Mouse (Mus musculus) midbrain, embryonic 15.5 days (tissue): ENCODE results near the gene A4galt. TPM values are rescaled to one million over a fixed set of nuclear protein-coding genes. Genes with fewer than 3 reads are reported as not detected.
A peak's percentile ranks its signal among the peaks of the same experiment; 100 is the strongest.

Experiments
- ATAC-seq: fragments of 200-750 bp; cut with Nextera tagmentation; replicated peaks from 2 replicates; pipeline ENCODE4 v1.8.0; 2017; ENCODE audit warnings: moderate TSS enrichment
- H3K27ac ChIP-seq: fragments of 300-500 bp; sonication (generic); 2 replicates; pipeline ENCODE4 v1.5.1; 2015; ENCODE audit warnings: mild to moderate bottlenecking, inconsistent platforms
- H3K27me3 ChIP-seq: fragments of 300-500 bp; sonication (generic); replicated peaks from 2 replicates; pipeline ENCODE4 v1.6.1; 2015; ENCODE audit warnings: inconsistent platforms
- H3K36me3 ChIP-seq: fragments of 300-500 bp; sonication (generic); replicated peaks from 2 replicates; pipeline ENCODE4 v1.6.1; 2015; ENCODE audit warnings: inconsistent platforms
- H3K4me1 ChIP-seq: fragments of 300-500 bp; sonication (generic); 2 replicates; pipeline ENCODE4 v1.6.1; 2015; ENCODE audit warnings: inconsistent platforms
- H3K4me2 ChIP-seq: fragments of 300-500 bp; sonication (generic); 2 replicates; pipeline ENCODE4 v1.6.1; 2015; ENCODE audit warnings: inconsistent platforms, mild to moderate bottlenecking, moderate library complexity
- H3K4me3 ChIP-seq: fragments of 300-500 bp; sonication (generic); 2 replicates; pipeline ENCODE4 v1.5.1; 2015; ENCODE audit warnings: mild to moderate bottlenecking, inconsistent platforms
- H3K9ac ChIP-seq: fragments of 300-500 bp; sonication (generic); 2 replicates; pipeline ENCODE4 v1.6.1; 2015; ENCODE audit warnings: mild to moderate bottlenecking, inconsistent platforms
- H3K9me3 ChIP-seq: fragments of 300-500 bp; sonication (generic); 2 replicates; pipeline ENCODE4 v1.6.1; 2016; ENCODE audit warnings: inconsistent platforms
- WGBS: fragments of 180-500 bp; shearing (Covaris S2); methylation state at CpG from one replicate; pipeline ENCODE4 v1.1.7; 2015; ENCODE audit warnings: mixed read lengths; 5-methylcytosine and 5-hydroxymethylcytosine counted together
- polyA plus RNA-seq: library from polyadenylated mRNA; unstranded; fragments of >200 nt; fragmentation: Nextera tagmentation; extraction: Ambion mirVana; gene quantifications from 2 replicates; pipeline ENCODE4 v1.2.1, GENCODE M21; 2015

The A4galt gene
- polyA plus RNA-seq, 1 experiment from 2014 or later: 3.4 TPM

- ATAC-seq: no peak
- Histone ChIP-seq H3K27me3 (no peaks in the 10 kb centered on the region), H3K9me3 (no peaks in the 10 kb centered on the region), H3K27ac (no peak overlapping the region), H3K36me3 (no peaks in the 10 kb centered on the region), H3K9ac (no peak overlapping the region), H3K4me2 (no peak overlapping the region), H3K4me3 (no peak overlapping the region), H3K4me1 (no peaks in the 10 kb centered on the region)
- WGBS: 80% methylated on average over 5 of the region's 5 CpGs
Measured at GRCm38 (mm10) chr15:83263405-83263804, 11.8 kb upstream of the A4galt start.

- Histone ChIP-seq H3K36me3 (no peaks in the 10 kb centered on the region), H3K9me3 (no peaks in the 10 kb centered on the region), H3K4me3 (no peak overlapping the region), H3K4me1 (no peaks in the 10 kb centered on the region), H3K4me2 (no peak overlapping the region), H3K9ac (no peak overlapping the region), H3K27me3 (no peaks in the 10 kb centered on the region), H3K27ac (no peak overlapping the region)
- ATAC-seq: no peak
- 63% methylated on average over 13 of the region's 13 CpGs for WGBS
Measured at GRCm38 (mm10) chr15:83257906-83258305, 6.3 kb upstream of the A4galt start.

- no peak overlapping the region for H3K9ac ChIP-seq
- no peak overlapping the region for H3K4me2 ChIP-seq
- H3K4me3 ChIP-seq: no peak overlapping the region
- no peak overlapping the region for H3K27ac ChIP-seq
- WGBS: 93% methylated on average over 4 of the region's 4 CpGs
- H3K9me3 ChIP-seq: no peaks in the 10 kb centered on the region
- no peaks in the 10 kb centered on the region for H3K36me3 ChIP-seq
- ATAC-seq: no peak
- H3K4me1 ChIP-seq: peaks cover 3% of the 10 kb centered on the region; the same call in 1 of the 2 replicates
- H3K27me3 ChIP-seq: peaks cover 13% of the 10 kb centered on the region
Measured at GRCm38 (mm10) chr15:83256491-83256890, 4.9 kb upstream of the A4galt start.

DNA sequence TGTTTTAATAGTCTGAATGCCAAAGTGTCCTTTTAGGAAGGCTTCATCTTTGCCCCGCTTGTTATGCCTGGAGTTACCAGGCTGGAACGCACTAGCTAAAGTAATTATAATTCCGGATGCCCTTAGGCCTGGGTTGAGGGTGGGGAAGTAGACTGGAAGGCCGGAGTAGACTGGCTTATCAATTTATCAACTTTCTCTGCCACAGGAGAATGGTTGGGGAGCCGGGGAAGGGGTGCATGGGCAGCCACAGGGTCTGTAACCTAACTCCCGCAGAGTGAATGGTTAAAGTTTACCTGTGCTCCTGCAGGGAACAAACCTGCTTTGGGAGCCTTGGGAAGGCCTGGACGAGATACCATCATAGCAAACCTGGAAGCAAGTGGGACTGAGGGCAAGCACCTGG lies 4.4 kb upstream of the A4galt start:
- WGBS: 92% methylated on average over 7 of the region's 7 CpGs
- no peak overlapping the region for H3K27ac ChIP-seq
- H3K4me2 ChIP-seq: no peak overlapping the region
- peaks cover 8% of the 10 kb centered on the region; the same call in 1 of the 2 replicates for H3K4me1 ChIP-seq
- H3K9me3 ChIP-seq: no peaks in the 10 kb centered on the region
- peaks cover 19% of the 10 kb centered on the region for H3K27me3 ChIP-seq
- no peak for ATAC-seq
- H3K36me3 ChIP-seq: no peaks in the 10 kb centered on the region
- no peak overlapping the region for H3K9ac ChIP-seq
- no peak overlapping the region for H3K4me3 ChIP-seq

GRCm38 (mm10) chr15:83255191-83255782 lies 3.7 kb upstream of the A4galt start:
- Histone ChIP-seq H3K4me1 (peaks cover 13% of the 10 kb centered on the region; the same call in 1 of the 2 replicates), H3K4me2 (no peak overlapping the region), H3K9me3 (no peaks in the 10 kb centered on the region), H3K27me3 (peaks cover 25% of the 10 kb centered on the region), H3K36me3 (no peaks in the 10 kb centered on the region), H3K9ac (no peak overlapping the region), H3K27ac (no peak overlapping the region), H3K4me3 (no peak overlapping the region)
- 87% methylated on average over 4 of the region's 4 CpGs for WGBS
- no peak for ATAC-seq

- Histone ChIP-seq H3K27ac (no peak overlapping the region), H3K4me1 (peaks cover 13% of the 10 kb centered on the region; the same call in 1 of the 2 replicates), H3K4me3 (no peak overlapping the region), H3K9me3 (no peaks in the 10 kb centered on the region), H3K9ac (no peak overlapping the region), H3K4me2 (no peak overlapping the region), H3K27me3 (peaks cover 33% of the 10 kb centered on the region), H3K36me3 (no peaks in the 10 kb centered on the region)
- WGBS: 86% methylated on average over 10 of the region's 10 CpGs
- no peak for ATAC-seq
Measured at GRCm38 (mm10) chr15:83254372-83255070, 2.9 kb upstream of the A4galt start.

DNA sequence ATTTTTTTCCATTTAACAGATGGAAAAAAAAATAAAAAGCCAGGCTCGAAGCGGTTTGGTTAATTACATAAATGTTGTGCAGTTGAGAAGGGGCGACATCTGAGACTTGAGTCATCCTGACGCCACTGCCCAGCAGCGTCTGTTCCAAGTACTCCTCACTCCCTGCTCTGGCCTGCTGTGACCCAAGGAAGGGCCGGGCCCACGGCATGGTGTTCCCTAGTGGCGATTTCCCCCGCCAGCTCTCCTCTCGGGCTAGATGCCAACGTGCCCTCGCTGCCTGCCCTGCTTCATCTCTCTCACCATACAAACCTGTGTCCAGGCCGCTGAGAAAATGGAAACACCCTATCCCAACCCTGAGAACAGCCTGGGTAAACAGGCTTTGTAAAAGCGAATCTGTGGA lies 486 bp upstream of the A4galt start:
- 73% methylated on average over 14 of the region's 14 CpGs for WGBS
- H3K27ac ChIP-seq: no peak overlapping the region

GRCm38 (mm10) chr15:83250651-83251175 lies 861 bp downstream of the A4galt start:
- peaks cover 13% of the 10 kb centered on the region; the same call in 1 of the 2 replicates for H3K4me1 ChIP-seq
- H3K36me3 ChIP-seq: no peaks in the 10 kb centered on the region
- no peak overlapping the region for H3K27ac ChIP-seq
- peak overlapping the region; percentile 12; the same call in 1 of the 2 replicates for H3K9ac ChIP-seq
- ATAC-seq: no peak
- H3K9me3 ChIP-seq: no peaks in the 10 kb centered on the region
- WGBS: under 1% methylated on average over 20 of the region's 20 CpGs
- H3K4me3 ChIP-seq: peak overlapping the region; percentile 39
- H3K27me3 ChIP-seq: peaks cover 38% of the 10 kb centered on the region
- H3K4me2 ChIP-seq: peak overlapping the region; percentile 70

More for the DNA sequence above, 486 bp upstream of the A4galt start:
- H3K4me2 ChIP-seq: no peak overlapping the region
- ATAC-seq: no peak
- peaks cover 38% of the 10 kb centered on the region for H3K27me3 ChIP-seq
- peaks cover 13% of the 10 kb centered on the region; the same call in 1 of the 2 replicates for H3K4me1 ChIP-seq
- H3K36me3 ChIP-seq: no peaks in the 10 kb centered on the region
- H3K9ac ChIP-seq: no peak overlapping the region
- 0 out of 2 replicates have a peak overlapping the region, but pooled peaks have one; percentile 39 for H3K4me3 ChIP-seq
- no peaks in the 10 kb centered on the region for H3K9me3 ChIP-seq

DNA sequence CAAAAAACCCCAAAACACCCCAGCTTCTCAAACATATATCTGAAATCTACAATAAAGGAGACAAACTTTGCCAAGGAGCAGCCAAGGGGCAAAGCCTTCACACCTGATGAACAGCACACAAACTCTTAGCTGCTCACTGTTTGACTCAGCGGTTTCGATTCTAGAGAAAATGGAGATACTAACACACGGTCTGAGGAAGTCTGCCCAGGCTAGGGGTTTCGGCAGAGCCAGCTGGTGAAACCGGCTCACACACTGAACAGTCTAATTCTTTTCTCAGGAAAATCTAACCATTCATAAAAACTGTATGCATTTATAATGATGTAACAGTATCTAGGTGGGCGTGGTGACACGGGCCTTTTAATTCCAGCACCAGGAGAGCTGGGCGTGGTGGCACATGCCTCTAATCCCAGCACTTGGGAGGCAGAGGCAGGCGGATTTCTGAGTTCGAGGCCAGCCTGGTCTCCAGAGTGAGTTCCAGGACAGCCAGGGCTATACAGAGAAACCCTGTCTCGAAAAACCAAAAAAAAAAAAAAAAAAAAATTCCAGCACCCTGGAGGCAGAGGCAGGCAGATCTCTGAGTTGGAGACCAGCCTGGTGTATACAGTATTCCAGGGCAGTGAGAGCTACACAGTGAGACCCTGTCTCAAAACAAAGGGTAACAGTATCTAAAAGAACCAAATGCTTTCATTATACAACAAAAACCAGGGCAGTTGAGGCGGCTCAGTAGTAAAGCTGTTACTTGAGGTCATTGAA lies 1.9 kb downstream of the A4galt start:
- Histone ChIP-seq H3K4me1 (peaks cover 13% of the 10 kb centered on the region; the same call in 1 of the 2 replicates), H3K9me3 (no peaks in the 10 kb centered on the region), H3K36me3 (no peaks in the 10 kb centered on the region), H3K4me3 (no peak overlapping the region), H3K27ac (no peak overlapping the region), H3K9ac (no peak overlapping the region), H3K4me2 (no peak overlapping the region), H3K27me3 (peaks cover 38% of the 10 kb centered on the region)
- 90% methylated on average over 12 of the region's 12 CpGs for WGBS
- no peak for ATAC-seq

DNA sequence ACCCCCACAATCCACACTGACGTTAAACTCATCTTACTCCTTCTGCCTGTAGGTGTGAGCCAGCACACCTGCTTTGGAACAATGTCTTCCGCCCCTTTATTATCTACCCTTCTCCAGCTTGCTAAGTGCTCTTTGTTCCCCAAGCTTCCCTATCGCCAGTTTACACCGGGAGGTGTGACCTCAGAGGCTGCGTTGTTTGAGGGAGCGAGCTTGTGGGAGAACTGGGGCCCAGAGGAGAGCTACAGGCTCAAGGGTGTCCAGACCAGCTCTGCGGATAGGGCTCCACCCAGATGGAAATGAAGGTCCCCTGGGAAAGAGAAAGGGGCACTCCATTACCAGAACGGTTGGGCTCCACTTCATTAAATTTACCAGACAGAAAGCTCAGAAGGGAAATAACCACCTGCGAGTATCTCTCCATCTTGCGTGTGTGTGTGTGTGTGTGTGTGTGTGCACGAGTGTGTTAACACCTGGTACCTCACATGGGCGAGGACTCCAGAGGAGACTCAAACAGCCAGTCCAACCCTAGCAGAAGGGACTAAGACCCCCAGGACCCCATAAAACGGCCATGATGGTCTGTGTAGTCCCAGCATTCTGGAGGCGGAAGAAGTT lies 3.2 kb downstream of the A4galt start:
- no peaks in the 10 kb centered on the region for H3K9me3 ChIP-seq
- no peak overlapping the region for H3K4me3 ChIP-seq
- ATAC-seq: no peak
- H3K27me3 ChIP-seq: peaks cover 38% of the 10 kb centered on the region
- no peaks in the 10 kb centered on the region for H3K36me3 ChIP-seq
- no peak overlapping the region for H3K27ac ChIP-seq
- peaks cover 13% of the 10 kb centered on the region; the same call in 1 of the 2 replicates for H3K4me1 ChIP-seq
- 68% methylated on average over 14 of the region's 14 CpGs for WGBS
- no peak overlapping the region for H3K9ac ChIP-seq
- H3K4me2 ChIP-seq: no peak overlapping the region

DNA sequence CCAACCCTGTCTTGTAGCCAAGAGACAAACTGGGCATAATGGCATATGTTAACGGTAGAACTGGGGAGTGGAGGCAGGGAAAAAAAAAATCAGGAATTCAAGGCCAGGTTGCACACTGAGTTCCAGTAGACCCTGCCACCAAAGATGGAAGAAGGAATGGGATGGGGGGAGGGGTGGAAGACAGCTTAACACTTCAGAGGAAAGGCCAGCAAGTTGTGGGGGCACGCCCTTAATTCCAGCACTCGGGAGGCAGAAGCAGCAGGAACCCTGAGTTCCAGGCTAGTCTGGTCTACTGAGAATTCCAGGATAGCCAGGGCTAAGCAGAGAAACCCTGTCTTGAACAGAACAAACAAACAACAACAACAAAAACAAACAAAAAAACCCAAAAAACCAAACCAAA lies 7.2 kb downstream of the A4galt start:
- Histone ChIP-seq H3K9me3 (no peaks in the 10 kb centered on the region), H3K36me3 (no peaks in the 10 kb centered on the region), H3K27ac (no peak overlapping the region), H3K4me2 (no peak overlapping the region), H3K27me3 (0 out of 2 replicates have a peak, but pooled peaks cover 4% of the 10 kb centered on the region), H3K4me1 (no peaks in the 10 kb centered on the region), H3K4me3 (no peak overlapping the region), H3K9ac (no peak overlapping the region)
- ATAC-seq: no peak
- WGBS: 82% methylated on average over 3 of the region's 3 CpGs
